Mouse (Mus musculus): ENCODE results near the gene Sgce.

DNA sequence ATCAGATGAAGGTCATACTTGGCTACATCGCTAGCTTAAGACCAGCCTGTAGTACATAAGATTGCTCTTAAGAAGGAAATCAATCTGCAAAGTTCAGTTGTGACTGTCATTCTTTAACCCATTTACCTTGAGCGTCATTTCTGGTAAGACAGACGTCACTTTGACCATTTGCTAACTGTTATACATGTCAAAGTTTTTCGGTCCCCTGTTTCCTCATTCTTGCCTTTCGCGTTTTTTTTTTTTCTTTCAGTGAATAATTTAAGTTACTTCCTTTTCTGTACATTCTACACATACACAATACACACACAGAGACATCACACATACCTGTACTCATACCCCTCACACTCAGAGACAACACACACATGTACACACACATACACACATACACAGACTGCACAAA lies 81.9 kb downstream of the Sgce start:
- TF ChIP-seq CTCF (conservative IDR thresholded peaks at IDR 0.05; ENCODE audit: low read length): no peak
- TF ChIP-seq NANOG (IDR thresholded peaks at IDR 0.05; ENCODE audit: borderline replicate concordance, low read length): no peak
